Mouse (Mus musculus): ENCODE results near the gene Olfr705. TPM values are rescaled to one million over a fixed set of nuclear protein-coding genes. Genes with fewer than 3 reads are reported as not detected.
"Not testable (repeated sequence)": the region's sequence is repeated elsewhere in the genome, so short reads cannot be mapped to it uniquely, and the experiment has no call there.

The Olfr705 gene
- not detected in 2 replicates for polyA plus RNA-seq (2015; fragmentation: Nextera tagmentation; extraction: Ambion mirVana)

DNA sequence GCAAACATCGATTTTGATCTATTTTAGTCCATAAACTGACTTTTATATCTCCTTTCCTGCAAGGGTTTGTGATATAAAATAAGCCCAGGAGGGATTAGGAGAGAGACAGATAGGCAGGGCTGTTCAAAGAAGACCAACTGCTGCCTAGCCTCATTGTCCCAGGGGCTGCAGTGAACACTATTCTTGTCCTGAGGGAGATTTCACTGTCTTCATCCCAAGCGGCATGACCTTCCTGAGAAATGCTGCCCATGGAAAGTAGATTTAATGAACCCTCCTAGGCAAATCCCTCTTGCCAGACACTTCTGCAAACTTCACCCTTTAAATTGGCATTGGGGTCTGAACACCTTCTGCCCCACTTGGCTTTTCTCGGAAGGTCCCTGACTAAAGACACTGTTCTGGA lies at the start of gene Olfr705:
TSS of gene Olfr705 (minus strand) at position 101 of the 400 bp plus-strand sequence.
- no peak within 1 kb of the TSS for H3K27ac ChIP-seq (ENCODE audit: low read length)
- ATAC-seq = no peak
- no peaks in the 10 kb centered on the region for H3K4me1 ChIP-seq (ENCODE audit: control insufficient read depth, insufficient read depth, low read length)
- 81% methylated on average over 3 of the region's 3 CpGs for WGBS
- no peaks in the 10 kb centered on the region for H3K36me3 ChIP-seq (ENCODE audit: control insufficient read depth, insufficient read depth, low read length)
- no peak within 1 kb of the TSS for H3K9ac ChIP-seq (ENCODE audit: low read depth, low read length)
- no peaks in the 10 kb centered on the region for H3K27me3 ChIP-seq (replicated peaks; ENCODE audit: control insufficient read depth, insufficient read depth, low read length)
- no peak within 1 kb of the TSS for H3K4me2 ChIP-seq (ENCODE audit: low read depth, low read length)
- no peaks in the 10 kb centered on the region for H3K9me3 ChIP-seq (ENCODE audit: control insufficient read depth, low read length)
- no peak within 1 kb of the TSS for H3K4me3 ChIP-seq (ENCODE audit: low read length)

DNA sequence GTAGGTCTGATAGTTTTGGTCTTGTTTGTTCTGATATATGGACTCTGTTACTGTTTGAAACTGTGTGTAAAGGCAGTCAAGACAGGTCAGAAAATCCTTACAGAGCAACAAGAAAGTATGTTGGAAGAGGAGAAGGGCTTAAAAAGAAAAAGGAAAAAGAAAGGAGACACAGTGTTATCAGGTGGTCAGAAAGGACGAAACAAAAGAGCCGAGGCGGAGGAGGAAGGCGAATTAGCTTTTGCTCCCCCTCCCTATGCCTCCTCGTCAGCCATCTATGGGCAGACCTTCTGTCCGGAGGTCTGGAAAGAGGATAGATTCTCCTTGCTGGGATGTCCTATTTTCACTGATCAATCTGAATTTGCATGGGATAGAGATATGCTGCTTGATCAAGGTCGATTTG lies 44.3 kb upstream of the Olfr705 start:
- H3K27ac ChIP-seq (ENCODE audit: low read length); H3K9me3 ChIP-seq (ENCODE audit: control insufficient read depth, low read length); H3K4me1 ChIP-seq (ENCODE audit: control insufficient read depth, insufficient read depth, low read length); ATAC-seq; H3K27me3 ChIP-seq (replicated peaks; ENCODE audit: control insufficient read depth, insufficient read depth, low read length); H3K4me3 ChIP-seq (ENCODE audit: low read length); H3K4me2 ChIP-seq (ENCODE audit: low read depth, low read length); H3K36me3 ChIP-seq (ENCODE audit: control insufficient read depth, insufficient read depth, low read length); H3K9ac ChIP-seq (ENCODE audit: low read depth, low read length): not testable (repeated sequence)
- WGBS = 85% methylated on average over 6 of the region's 7 CpGs

DNA sequence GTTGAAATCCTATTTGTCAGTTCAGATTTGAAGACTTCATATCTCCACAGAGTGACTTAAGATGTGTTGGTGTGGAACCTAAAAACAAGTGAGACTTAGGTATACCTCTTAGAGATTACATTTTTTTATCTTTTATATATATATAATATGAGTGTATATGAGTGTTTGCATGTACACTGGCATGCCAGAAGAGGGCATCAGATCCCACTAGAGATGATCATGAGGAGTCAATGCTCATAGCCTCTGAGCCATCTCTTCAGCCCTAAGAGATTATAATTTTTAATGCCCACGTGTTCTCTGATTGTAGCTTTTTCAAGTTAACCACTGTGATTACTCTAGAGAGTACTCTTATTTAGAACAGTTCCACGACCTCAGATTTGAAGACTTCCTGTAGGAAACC lies 31.0 kb upstream of the Olfr705 start, which contains the start of gene Olfr1532-ps1:
TSS of gene Olfr1532-ps1 (plus strand) at position 326 of the 400 bp plus-strand sequence.
- Histone ChIP-seq H3K4me3 (ENCODE audit: low read length) (no peak within 1 kb of the TSS), H3K36me3 (ENCODE audit: control insufficient read depth, insufficient read depth, low read length) (no peaks in the 10 kb centered on the region), H3K9ac (ENCODE audit: low read depth, low read length) (no peak within 1 kb of the TSS), H3K27ac (ENCODE audit: low read length) (no peak within 1 kb of the TSS), H3K4me1 (ENCODE audit: control insufficient read depth, insufficient read depth, low read length) (no peaks in the 10 kb centered on the region), H3K9me3 (ENCODE audit: control insufficient read depth, low read length) (no peaks in the 10 kb centered on the region), H3K27me3 (replicated peaks; ENCODE audit: control insufficient read depth, insufficient read depth, low read length) (no peaks in the 10 kb centered on the region), H3K4me2 (ENCODE audit: low read depth, low read length) (no peak within 1 kb of the TSS)
- WGBS = 64% methylated on average over 2 of the region's 2 CpGs
- ATAC-seq = no peak

DNA sequence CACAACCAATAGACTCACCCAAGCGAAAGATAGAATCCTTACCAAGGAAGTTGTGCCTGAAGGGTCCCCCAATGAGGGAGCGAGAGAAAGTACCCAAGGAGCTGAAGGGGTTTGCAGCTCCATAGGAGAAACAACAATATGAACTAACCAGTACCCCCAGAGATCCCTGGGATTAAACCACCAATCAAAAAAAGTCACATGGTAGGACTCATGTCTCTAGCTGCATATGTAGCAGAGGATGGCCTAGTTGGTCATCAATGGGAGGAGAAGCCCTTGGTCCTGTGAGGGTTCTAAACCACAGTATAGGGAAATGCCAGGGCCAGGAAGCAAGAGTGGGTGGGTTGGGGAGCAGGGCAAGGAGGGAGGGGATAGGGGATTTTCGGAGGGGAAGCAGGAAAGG lies 24.4 kb upstream of the Olfr705 start, which contains the start of gene Olfr707:
TSS of gene Olfr707 (minus strand) at position 101 of the 400 bp plus-strand sequence.
- not testable (repeated sequence) for ATAC-seq; H3K27ac ChIP-seq (ENCODE audit: low read length)

DNA sequence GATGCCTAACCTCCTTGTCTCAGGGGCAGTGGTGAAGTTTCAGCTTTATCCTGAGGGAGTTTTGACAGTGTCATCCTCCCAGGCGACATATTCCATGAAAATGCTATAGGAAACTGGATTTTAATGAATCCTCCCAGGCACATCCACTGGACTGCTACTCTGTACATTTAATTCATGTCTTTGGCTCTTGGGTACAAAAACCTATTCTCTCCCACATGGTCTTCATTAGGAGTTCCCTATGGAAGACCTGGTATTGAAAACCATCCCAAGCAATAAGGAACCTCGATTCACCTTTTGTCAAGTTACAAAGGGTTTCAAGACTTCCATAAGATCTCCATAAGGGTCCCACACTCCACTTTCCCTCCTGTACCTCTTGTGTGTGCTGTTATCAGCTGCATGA lies 11.4 kb upstream of the Olfr705 start, which contains the start of gene Olfr706:
TSS of gene Olfr706 (minus strand) at position 101 of the 400 bp plus-strand sequence.
- no peak within 1 kb of the TSS for H3K27ac ChIP-seq (ENCODE audit: low read length)
- H3K27me3 ChIP-seq (replicated peaks; ENCODE audit: control insufficient read depth, insufficient read depth, low read length) = no peaks in the 10 kb centered on the region
- no peaks in the 10 kb centered on the region for H3K36me3 ChIP-seq (ENCODE audit: control insufficient read depth, insufficient read depth, low read length)
- 86% methylated on average over 2 of the region's 2 CpGs for WGBS
- no peak within 1 kb of the TSS for H3K9ac ChIP-seq (ENCODE audit: low read depth, low read length)
- no peaks in the 10 kb centered on the region for H3K4me1 ChIP-seq (ENCODE audit: control insufficient read depth, insufficient read depth, low read length)
- H3K4me2 ChIP-seq (ENCODE audit: low read depth, low read length) = no peak within 1 kb of the TSS
- H3K9me3 ChIP-seq (ENCODE audit: control insufficient read depth, low read length) = no peaks in the 10 kb centered on the region
- no peak for ATAC-seq
- H3K4me3 ChIP-seq (ENCODE audit: low read length) = no peak within 1 kb of the TSS

More for the DNA sequence above, 24.4 kb upstream of the Olfr705 start, which contains the start of gene Olfr707:
- H3K4me1 ChIP-seq (ENCODE audit: control insufficient read depth, insufficient read depth, low read length); H3K27me3 ChIP-seq (replicated peaks; ENCODE audit: control insufficient read depth, insufficient read depth, low read length); H3K9ac ChIP-seq (ENCODE audit: low read depth, low read length); H3K36me3 ChIP-seq (ENCODE audit: control insufficient read depth, insufficient read depth, low read length); H3K4me2 ChIP-seq (ENCODE audit: low read depth, low read length); H3K4me3 ChIP-seq (ENCODE audit: low read length); H3K9me3 ChIP-seq (ENCODE audit: control insufficient read depth, low read length): not testable (repeated sequence)
- 88% methylated on average over 3 of the region's 3 CpGs for WGBS

DNA sequence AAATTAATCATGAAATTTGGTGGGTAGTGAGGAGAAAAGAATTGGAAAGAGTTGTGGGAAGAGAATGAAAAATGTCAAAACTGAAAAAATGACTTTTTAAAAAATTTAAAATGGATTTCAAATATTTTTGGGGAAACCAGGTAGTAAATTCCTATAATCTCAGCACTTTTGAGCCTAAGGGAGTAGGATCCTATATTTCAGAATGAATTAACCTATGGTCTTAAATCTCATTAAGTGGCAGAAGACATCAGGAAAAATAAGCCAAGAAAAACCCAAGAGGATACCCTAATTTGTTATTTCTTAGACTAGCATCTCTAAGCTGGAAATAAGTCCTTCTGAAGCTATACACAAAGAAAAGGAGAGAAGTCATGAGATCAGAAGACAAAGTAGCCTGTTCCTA lies 13.8 kb downstream of the Olfr705 start, which contains the start of gene Olfr704:
TSS of gene Olfr704 (plus strand) at position 301 of the 400 bp plus-strand sequence.
- no peak for ATAC-seq
- Histone ChIP-seq H3K4me2 (ENCODE audit: low read depth, low read length) (no peak within 1 kb of the TSS), H3K9me3 (ENCODE audit: control insufficient read depth, low read length) (no peaks in the 10 kb centered on the region), H3K4me3 (ENCODE audit: low read length) (no peak within 1 kb of the TSS), H3K4me1 (ENCODE audit: control insufficient read depth, insufficient read depth, low read length) (no peaks in the 10 kb centered on the region), H3K36me3 (ENCODE audit: control insufficient read depth, insufficient read depth, low read length) (no peaks in the 10 kb centered on the region), H3K27me3 (replicated peaks; ENCODE audit: control insufficient read depth, insufficient read depth, low read length) (no peaks in the 10 kb centered on the region), H3K27ac (ENCODE audit: low read length) (no peak within 1 kb of the TSS), H3K9ac (ENCODE audit: low read depth, low read length) (no peak within 1 kb of the TSS)

DNA sequence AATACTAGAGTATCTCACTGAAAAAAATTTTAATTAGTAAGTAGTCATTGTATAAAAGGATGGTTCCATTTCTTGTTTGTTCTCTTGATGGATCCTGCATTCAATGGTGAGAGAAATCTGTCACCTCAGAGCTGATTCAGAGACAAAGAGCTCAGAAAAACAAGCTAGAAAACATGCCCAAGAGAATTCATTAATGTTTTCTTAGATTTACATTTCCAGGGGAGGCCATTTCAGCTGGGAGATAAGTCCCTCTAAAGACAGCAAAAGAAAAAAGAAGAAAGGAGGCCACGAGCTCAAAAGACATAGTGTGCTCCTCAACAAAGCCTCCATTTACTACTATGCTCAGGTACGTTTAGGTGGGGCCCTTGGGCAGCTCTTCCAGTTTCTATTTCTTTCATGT lies 33.6 kb downstream of the Olfr705 start, which contains the start of gene Olfr703:
TSS of gene Olfr703 (plus strand) at position 301 of the 400 bp plus-strand sequence.
- Histone ChIP-seq H3K27ac (ENCODE audit: low read length) (no peak within 1 kb of the TSS), H3K27me3 (replicated peaks; ENCODE audit: control insufficient read depth, insufficient read depth, low read length) (no peaks in the 10 kb centered on the region), H3K4me2 (ENCODE audit: low read depth, low read length) (no peak within 1 kb of the TSS), H3K9ac (ENCODE audit: low read depth, low read length) (no peak within 1 kb of the TSS), H3K4me1 (ENCODE audit: control insufficient read depth, insufficient read depth, low read length) (no peaks in the 10 kb centered on the region), H3K9me3 (ENCODE audit: control insufficient read depth, low read length) (no peaks in the 10 kb centered on the region), H3K4me3 (ENCODE audit: low read length) (no peak within 1 kb of the TSS), H3K36me3 (ENCODE audit: control insufficient read depth, insufficient read depth, low read length) (no peaks in the 10 kb centered on the region)
- WGBS = 62% methylated on average over 2 of the region's 2 CpGs
- no peak for ATAC-seq

DNA sequence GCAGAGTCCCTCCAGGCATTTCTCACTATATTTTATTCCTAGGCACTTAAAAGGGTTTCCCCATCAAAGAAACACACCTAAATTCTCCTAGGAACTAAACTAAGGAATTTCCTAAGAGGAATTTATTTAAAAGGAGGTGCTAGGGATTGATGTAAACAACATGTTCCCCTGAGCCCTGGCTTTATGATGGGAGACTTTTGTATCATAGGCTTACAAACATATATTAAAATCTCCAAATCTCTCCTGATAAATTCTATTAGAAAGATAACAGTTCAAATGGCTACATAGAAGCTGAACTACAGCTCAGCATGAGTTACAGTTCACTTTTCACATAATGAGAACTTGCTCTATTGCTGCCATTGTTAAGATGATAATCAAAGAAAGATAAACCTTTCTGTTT lies 42.9 kb downstream of the Olfr705 start, which contains the start of gene Olfr702:
TSS of gene Olfr702 (minus strand) at position 101 of the 400 bp plus-strand sequence.
- H3K4me3 ChIP-seq (ENCODE audit: low read length) = no peak within 1 kb of the TSS
- no peaks in the 10 kb centered on the region for H3K36me3 ChIP-seq (ENCODE audit: control insufficient read depth, insufficient read depth, low read length)
- no peaks in the 10 kb centered on the region for H3K4me1 ChIP-seq (ENCODE audit: control insufficient read depth, insufficient read depth, low read length)
- no peak within 1 kb of the TSS for H3K27ac ChIP-seq (ENCODE audit: low read length)
- H3K27me3 ChIP-seq (replicated peaks; ENCODE audit: control insufficient read depth, insufficient read depth, low read length) = no peaks in the 10 kb centered on the region
- no peak within 1 kb of the TSS for H3K9ac ChIP-seq (ENCODE audit: low read depth, low read length)
- H3K9me3 ChIP-seq (ENCODE audit: control insufficient read depth, low read length) = no peaks in the 10 kb centered on the region
- ATAC-seq = no peak
- H3K4me2 ChIP-seq (ENCODE audit: low read depth, low read length) = no peak within 1 kb of the TSS

All from intestine, embryonic 16.5 days (tissue).